Mouse (Mus musculus) C2C12 (cell line): ENCODE data around the gene Adora3.

Experiments
- CTCF ChIP-seq: IDR thresholded peaks from one replicate; pipeline ENCODE4 v1.5.1; 2011; ENCODE audit not compliant: control insufficient read depth, insufficient read depth, insufficient read length
- MYOD1 ChIP-seq: IDR thresholded peaks from one replicate; pipeline ENCODE4 v1.6.1; 2011; ENCODE audit warnings: low read depth; ENCODE audit not compliant: control insufficient read depth, insufficient read length

GRCm38 (mm10) chr3:105864123-105864522 lies 6.5 kb upstream of the Adora3 start:
- no peak for TF ChIP-seq CTCF
- no peak for TF ChIP-seq MYOD1
